Mouse (Mus musculus) liver, adult 2 months (tissue): Measurements from ENCODE around the gene Cib2. TPM values are rescaled to one million over a fixed set of nuclear protein-coding genes. Genes with fewer than 3 reads are reported as not detected.

ENCODE experiments used
- DNase-seq: peaks from one replicate; pipeline ENCODE4 v3.0.0-alpha.2; 2011; ENCODE audit warnings: low read depth, low spot score; ENCODE audit errors: extremely low read depth
- H3K27ac ChIP-seq: fragments of 200-500 bp; replicated peaks from 2 replicates; pipeline ENCODE4 v1.5.1; 2012; ENCODE audit warnings: low read depth, mild to moderate bottlenecking, control low read depth, inconsistent platforms, low read length; ENCODE audit not compliant: insufficient read depth
- H3K27me3 ChIP-seq: fragments of 200-500 bp; 2 replicates; pipeline ENCODE4 v1.6.1; 2012; ENCODE audit warnings: mild to moderate bottlenecking, moderate library complexity, low read length, inconsistent platforms; ENCODE audit not compliant: control insufficient read depth, insufficient read depth
- H3K36me3 ChIP-seq: fragments of 200-500 bp; 2 replicates; pipeline ENCODE4 v1.6.1; 2012; ENCODE audit warnings: low read length, inconsistent platforms; ENCODE audit not compliant: control insufficient read depth, insufficient read depth
- H3K4me1 ChIP-seq: fragments of 200-500 bp; 2 replicates; pipeline ENCODE4 v1.6.1; 2011; ENCODE audit warnings: low read length; ENCODE audit not compliant: control insufficient read depth, insufficient read depth
- H3K4me3 ChIP-seq: fragments of 200-500 bp; 2 replicates; pipeline ENCODE4 v1.5.1; 2011; ENCODE audit warnings: low read depth, mild to moderate bottlenecking, control low read depth, low read length, moderate library complexity; ENCODE audit not compliant: insufficient read depth
- H3K79me2 ChIP-seq: fragments of 200-500 bp; 2 replicates; pipeline ENCODE4 v1.6.1; 2012; ENCODE audit warnings: inconsistent platforms, mild to moderate bottlenecking, low read length, moderate library complexity; ENCODE audit not compliant: control insufficient read depth, insufficient read depth
- H3K9ac ChIP-seq: fragments of 200-500 bp; 2 replicates; pipeline ENCODE4 v1.6.1; 2012; ENCODE audit warnings: low read depth, mild to moderate bottlenecking, control low read depth, inconsistent platforms, low read length
- CTCF ChIP-seq: fragments of 200-500 bp; IDR thresholded peaks from 2 replicates; pipeline ENCODE4 v1.5.1; 2011; ENCODE audit warnings: low read depth, low read length, control low read depth
- POLR2A ChIP-seq: fragments of 200-500 bp; IDR thresholded peaks from 2 replicates; pipeline ENCODE4 v1.6.1; 2011; ENCODE audit warnings: low read length, control low read depth; ENCODE audit not compliant: insufficient read depth; ENCODE audit errors: extremely low read depth
- WGBS: fragments of 180-500 bp; shearing (Covaris S2); methylation state at CpG from one replicate; pipeline ENCODE4 v1.1.7; 2018; 5-methylcytosine and 5-hydroxymethylcytosine counted together
- polyA plus RNA-seq: library from polyadenylated mRNA; depleted of rRNA; stranded (reverse); fragments of >200 nt; gene quantifications from 2 replicates; pipeline ENCODE4 v1.2.3, GENCODE M21; 2012
- total RNA-seq: library from RNA; depleted of rRNA; stranded (reverse); fragments of >200 nt; gene quantifications from 2 replicates; pipeline ENCODE4 v1.2.3, GENCODE M21; 2014

The Cib2 gene
- total and polyA plus RNA-seq, 2 experiments: 4.1 to 4.7 TPM

- no peaks in the 10 kb centered on the region for H3K36me3 ChIP-seq
- no peaks in the 10 kb centered on the region for H3K79me2 ChIP-seq
- 25% methylated on average over 2 of the region's 2 CpGs for WGBS
- DNase-seq: peak; percentile 44
- H3K27ac ChIP-seq: no peak overlapping the region
- TF ChIP-seq POLR2A: no peak
- TF ChIP-seq CTCF: no peak
- H3K9ac ChIP-seq: no peak overlapping the region
- H3K4me1 ChIP-seq: peaks cover 5% of the 10 kb centered on the region; the same call in 1 of the 2 replicates
- H3K4me3 ChIP-seq: no peak overlapping the region
- no peaks in the 10 kb centered on the region for H3K27me3 ChIP-seq
Observed at GRCm38 (mm10) chr9:54568732-54569131, 8.7 kb upstream of the Cib2 start.

GRCm38 (mm10) chr9:54566958-54567357, 6.9 kb upstream of the Cib2 start:
- no peak for TF ChIP-seq POLR2A
- no peak for TF ChIP-seq CTCF
- peaks cover 5% of the 10 kb centered on the region; the same call in 1 of the 2 replicates for H3K4me1 ChIP-seq
- WGBS: 64% methylated on average over 4 of the region's 4 CpGs
- no peaks in the 10 kb centered on the region for H3K27me3 ChIP-seq
- no peaks in the 10 kb centered on the region for H3K79me2 ChIP-seq
- H3K36me3 ChIP-seq: no peaks in the 10 kb centered on the region
- no peak overlapping the region for H3K4me3 ChIP-seq
- no peak overlapping the region for H3K27ac ChIP-seq
- H3K9ac ChIP-seq: no peak overlapping the region
- no peak for DNase-seq

GRCm38 (mm10) chr9:54560831-54561601, 998 bp upstream of the Cib2 start:
- TF ChIP-seq CTCF (no peak), POLR2A (no peak)
- no peaks in the 10 kb centered on the region for H3K36me3 ChIP-seq
- 85% methylated on average over 8 of the region's 8 CpGs for WGBS

GRCm38 (mm10) chr9:54558731-54559130, 1.3 kb downstream of the Cib2 start:
- no peak overlapping the region for H3K9ac ChIP-seq
- H3K27ac ChIP-seq: no peak overlapping the region
- no peaks in the 10 kb centered on the region for H3K79me2 ChIP-seq
- H3K36me3 ChIP-seq: no peaks in the 10 kb centered on the region
- WGBS: 89% methylated on average over 8 of the region's 8 CpGs
- no peak for DNase-seq
- TF ChIP-seq POLR2A (no peak), CTCF (no peak)
- H3K27me3 ChIP-seq: no peaks in the 10 kb centered on the region
- H3K4me1 ChIP-seq: peaks cover 2% of the 10 kb centered on the region; the same call in 1 of the 2 replicates
- H3K4me3 ChIP-seq: no peak overlapping the region

More at GRCm38 (mm10) chr9:54560831-54561601, 998 bp upstream of the Cib2 start:
- H3K4me3 ChIP-seq: no peak overlapping the region
- no peak overlapping the region for H3K9ac ChIP-seq
- H3K79me2 ChIP-seq: no peaks in the 10 kb centered on the region
- H3K27ac ChIP-seq: no peak overlapping the region
- DNase-seq: no peak
- H3K27me3 ChIP-seq: no peaks in the 10 kb centered on the region
- H3K4me1 ChIP-seq: peaks cover 2% of the 10 kb centered on the region; the same call in 1 of the 2 replicates

GRCm38 (mm10) chr9:54555044-54555443, 5.0 kb downstream of the Cib2 start:
- no peak overlapping the region for H3K27ac ChIP-seq

GRCm38 (mm10) chr9:54552409-54552808, 7.6 kb downstream of the Cib2 start:
- no peak for TF ChIP-seq POLR2A
- peak; percentile 36 for TF ChIP-seq CTCF
- Histone ChIP-seq H3K79me2 (no peaks in the 10 kb centered on the region), H3K4me3 (no peak overlapping the region), H3K4me1 (no peaks in the 10 kb centered on the region; the same call in 1 of the 2 replicates), H3K36me3 (no peaks in the 10 kb centered on the region), H3K27me3 (no peaks in the 10 kb centered on the region), H3K27ac (no peak overlapping the region), H3K9ac (no peak overlapping the region)
- peak; percentile 25 for DNase-seq
- WGBS: 37% methylated on average over 5 of the region's 5 CpGs

More at GRCm38 (mm10) chr9:54555044-54555443, 5.0 kb downstream of the Cib2 start:
- no peak for DNase-seq
- Histone ChIP-seq H3K36me3 (no peaks in the 10 kb centered on the region), H3K4me1 (no peaks in the 10 kb centered on the region), H3K4me3 (no peak overlapping the region), H3K79me2 (no peaks in the 10 kb centered on the region), H3K27me3 (no peaks in the 10 kb centered on the region), H3K9ac (no peak overlapping the region)
- TF ChIP-seq POLR2A: no peak
- TF ChIP-seq CTCF: no peak
- WGBS: 72% methylated on average over 2 of the region's 2 CpGs
